Mouse (Mus musculus) cerebellum, postnatal 4 days (tissue): Measurements from ENCODE around the gene Fbxo21.

Source experiments
- DNase-seq, 2 experiments: peaks; one replicate each; pipeline ENCODE4 v3.0.0; 2022; ENCODE audit warnings: low spot score in 2 of 2, mixed read lengths in 1 of 2

Fbxo21 gene

DNA sequence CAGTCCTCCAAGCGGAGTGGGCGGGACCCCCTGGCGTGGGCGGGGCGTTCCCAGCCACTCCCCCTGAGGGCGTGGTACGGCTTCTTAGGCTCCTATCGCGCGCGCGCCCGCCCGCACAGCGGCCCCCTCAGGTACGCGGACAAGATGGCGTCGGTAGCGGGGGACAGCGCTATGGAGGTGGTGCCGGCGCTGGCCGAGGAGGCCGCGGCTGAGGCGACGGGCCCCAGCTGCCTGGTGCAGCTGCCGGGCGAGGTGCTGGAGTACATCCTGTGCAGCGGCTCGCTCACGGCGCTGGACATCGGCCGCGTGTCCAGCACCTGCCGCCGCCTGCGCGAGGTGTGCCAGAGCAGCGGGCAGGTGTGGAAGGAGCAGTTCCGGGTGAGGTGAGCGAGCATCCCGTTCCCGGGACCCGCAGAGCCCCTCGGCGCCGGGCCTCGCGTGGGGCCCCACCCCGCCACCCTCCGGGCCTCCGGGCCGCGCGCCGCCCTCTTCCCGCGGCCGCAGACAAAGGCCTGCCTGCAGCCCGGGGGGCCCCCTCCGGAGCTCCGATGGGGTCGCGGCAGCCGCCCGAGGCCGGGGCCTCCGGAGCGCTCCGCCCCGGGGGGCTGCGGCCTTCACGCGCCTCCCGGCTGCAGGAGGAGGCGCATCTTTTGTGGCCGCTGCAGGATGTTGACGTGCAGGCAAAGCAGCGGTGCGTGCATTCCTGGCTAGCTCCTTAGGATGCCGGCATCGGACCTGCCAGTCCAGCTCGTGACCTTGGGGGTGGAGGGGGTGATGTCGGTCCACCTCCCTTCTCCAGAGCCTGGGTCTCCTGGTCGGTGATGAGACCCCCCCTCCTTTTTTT is at the start of gene Fbxo21:
Gene Fbxo21, plus strand, starts transcription at position 74 of the 844 bp plus-strand sequence.
- DNase-seq: peak; percentile 91 to 96

DNA sequence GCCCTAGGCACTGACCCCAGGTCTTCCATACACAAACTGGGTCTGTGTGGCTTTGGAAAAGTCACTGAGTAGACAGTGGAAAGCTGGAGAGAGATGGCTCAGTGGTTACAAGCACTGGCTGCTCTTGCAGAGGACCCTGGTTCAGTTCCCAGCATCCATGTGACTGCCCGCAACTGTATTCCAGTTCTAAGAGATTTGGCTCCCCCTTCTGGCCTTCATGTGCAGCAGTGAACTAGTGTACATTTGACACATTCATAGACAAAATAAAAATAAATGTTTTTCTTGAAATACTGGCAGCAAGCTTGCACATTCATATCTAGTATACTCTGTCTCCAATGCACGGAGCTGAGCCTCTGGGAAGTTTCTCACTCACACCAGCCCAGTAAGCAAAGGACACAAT is 48.0 kb upstream of the Fbxo21 start:
- DNase-seq: no peak

DNA sequence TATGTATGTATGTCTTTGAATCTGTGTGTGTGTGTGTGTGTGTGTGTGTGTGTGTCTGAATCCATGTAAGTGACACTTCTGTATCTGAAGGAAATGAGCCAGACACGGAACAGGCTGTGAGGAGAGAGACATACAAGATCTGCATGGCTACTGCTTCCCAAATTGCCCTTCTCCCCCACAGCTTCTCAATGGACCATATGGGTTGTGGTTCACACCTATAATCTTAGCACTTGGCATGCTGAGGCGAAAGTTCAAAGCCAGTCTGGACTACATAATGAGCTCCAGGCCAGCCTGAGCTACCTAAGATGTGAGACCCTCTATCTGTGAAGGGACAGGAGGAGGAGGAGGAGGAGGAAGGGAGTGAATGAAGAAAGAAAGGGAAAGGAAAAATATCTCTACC is 44.3 kb upstream of the Fbxo21 start:
- DNase-seq: no peak

DNA sequence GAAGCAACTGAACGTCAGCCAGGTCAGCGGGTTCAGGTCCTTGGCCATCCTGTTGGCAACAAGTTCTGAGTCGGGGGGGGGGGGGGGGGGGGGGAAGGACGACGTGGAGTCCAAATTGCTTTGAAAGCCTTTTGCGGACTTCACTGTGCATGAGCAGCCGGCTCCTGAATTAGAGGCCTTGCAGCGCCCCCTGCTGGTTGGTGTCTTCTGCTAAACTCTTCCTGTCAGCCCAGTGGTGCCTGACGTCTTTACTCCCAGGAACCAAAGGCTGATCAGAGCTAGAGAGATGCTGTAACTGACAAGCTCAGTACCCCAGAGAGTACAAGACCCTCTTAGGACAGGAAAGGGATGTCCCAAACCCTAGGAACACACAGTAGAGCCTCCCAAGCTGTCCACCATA is 43.7 kb upstream of the Fbxo21 start:
- DNase-seq: peak; percentile 91 to 95

DNA sequence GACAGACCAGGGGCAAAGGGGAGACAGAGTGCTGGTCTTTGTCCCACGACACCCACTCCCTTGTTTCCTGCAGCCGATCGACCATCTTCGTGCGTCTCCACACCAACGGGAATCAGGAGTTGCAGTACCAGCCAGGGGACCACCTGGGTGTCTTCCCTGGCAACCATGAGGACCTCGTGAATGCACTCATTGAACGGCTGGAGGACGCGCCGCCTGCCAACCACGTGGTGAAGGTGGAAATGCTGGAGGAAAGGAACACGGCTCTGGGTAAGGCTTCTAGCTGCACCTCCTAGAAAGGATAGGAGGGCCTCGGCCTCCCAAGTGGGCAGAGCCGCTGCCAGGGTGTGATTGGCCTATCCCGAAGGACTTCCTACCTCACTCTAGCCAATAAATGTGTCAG is 40.2 kb upstream of the Fbxo21 start:
- no peak for DNase-seq

DNA sequence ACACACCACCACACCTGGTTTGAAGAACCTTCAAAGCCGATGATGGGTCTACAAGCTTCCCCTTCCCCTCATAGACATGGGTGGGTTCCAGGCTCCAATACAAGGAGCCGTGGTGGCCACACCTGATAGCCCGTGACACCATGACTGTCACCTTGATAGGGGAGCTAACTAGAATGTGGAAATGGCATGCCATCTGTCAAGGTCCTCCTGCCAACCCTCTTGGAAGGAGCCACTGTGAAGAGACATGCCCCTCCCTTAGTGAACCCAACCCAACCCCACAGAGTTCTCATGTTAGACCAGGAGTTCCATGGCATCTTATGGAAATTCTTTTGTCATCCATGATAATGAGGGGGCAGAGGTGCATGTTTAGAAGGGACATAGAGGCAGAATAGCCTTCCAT is 39.3 kb upstream of the Fbxo21 start:
- DNase-seq: no peak

DNA sequence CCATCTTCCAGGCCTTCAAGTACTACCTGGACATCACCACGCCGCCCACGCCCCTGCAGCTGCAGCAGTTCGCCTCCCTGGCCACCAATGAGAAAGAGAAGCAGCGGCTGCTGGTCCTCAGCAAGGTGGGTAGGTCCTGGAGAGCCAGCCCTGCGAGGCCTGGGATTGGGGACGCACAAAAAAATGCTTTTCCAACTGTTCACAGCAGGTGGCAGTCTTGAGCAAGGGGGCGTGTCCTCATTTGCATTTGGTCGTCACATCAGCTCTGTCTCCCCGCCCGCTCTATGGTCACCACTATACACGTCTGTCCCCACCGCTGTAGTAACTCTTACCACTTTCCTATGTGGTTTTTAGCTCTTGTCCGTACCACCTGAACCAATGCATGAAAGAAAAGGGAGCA is 38.3 kb upstream of the Fbxo21 start:
- DNase-seq: peak in 1 of 2 experiments; percentile 52

DNA sequence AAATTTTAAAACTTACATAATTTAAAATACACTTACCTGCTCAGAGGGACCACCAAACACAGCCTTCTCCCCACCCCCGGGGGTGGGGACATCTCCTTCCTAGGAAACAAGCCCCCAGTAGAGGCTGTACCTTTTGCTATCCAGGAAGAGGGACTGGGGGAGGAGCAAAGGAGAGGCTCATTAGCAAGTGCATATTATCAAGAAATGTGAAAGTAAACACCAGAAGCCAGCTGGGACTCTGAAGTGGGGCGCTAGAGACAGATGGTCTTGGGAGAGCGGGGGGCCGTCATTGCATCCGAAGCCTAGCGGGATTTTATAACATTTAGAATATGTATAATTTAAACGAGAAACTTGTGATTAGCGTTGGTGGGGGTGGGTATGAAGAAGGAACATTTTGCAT is 37.1 kb upstream of the Fbxo21 start:
- no peak for DNase-seq

DNA sequence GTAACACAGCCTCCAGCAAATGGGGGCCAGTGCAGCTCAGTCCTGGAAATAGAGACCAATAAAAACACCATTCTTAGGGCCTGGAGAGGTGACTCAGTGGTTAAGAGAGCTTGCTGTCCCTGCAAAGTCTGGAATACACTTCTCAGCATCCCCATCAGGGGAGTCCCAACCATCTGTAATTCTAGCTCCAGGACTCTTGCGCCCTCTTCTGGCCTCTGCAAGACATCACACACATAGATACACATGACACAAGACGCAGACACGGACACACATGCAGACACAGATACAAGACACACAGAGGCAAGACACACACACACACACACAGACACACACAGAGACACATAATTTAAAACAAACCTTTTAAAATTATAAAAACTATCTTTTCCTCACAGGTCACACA is 35.0 kb upstream of the Fbxo21 start:
- DNase-seq: no peak

DNA sequence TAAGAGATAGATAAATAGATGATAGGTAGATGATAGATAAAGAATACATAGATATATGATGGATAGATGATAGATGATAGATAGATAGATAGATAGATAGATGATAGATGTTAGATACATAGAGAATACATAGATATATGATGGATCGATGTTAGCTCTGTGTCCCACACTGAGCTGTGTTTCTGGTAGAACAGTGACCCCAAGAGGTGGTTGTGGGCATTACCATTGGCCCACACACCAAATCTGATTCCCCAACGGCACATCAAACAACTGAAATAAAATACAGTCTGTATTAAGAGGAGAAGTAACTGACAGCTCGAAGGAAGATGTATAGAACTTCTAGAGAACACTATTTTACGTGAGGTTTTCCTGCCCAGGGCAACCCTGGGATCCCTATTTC is 29.9 kb upstream of the Fbxo21 start:
- peak in 1 of 2 experiments; percentile 72 for DNase-seq

DNA sequence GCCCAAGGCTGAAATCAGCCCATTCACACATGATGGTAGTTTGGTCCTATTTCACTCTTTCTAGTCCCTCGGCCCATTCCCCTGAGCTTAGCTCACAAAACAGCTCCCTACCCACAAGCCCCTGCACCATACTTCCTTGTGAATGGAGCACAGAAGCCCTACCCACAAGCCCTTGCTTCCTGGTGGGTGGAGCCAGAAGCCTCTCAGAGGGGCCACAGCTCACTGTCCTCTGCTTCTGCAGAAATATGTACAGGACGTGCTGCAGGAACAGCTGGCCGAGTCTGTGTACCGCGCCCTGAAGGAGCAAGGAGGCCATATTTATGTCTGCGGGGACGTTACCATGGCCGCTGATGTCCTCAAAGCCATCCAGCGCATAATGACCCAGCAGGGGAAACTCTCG is 27.1 kb upstream of the Fbxo21 start:
- no peak for DNase-seq

DNA sequence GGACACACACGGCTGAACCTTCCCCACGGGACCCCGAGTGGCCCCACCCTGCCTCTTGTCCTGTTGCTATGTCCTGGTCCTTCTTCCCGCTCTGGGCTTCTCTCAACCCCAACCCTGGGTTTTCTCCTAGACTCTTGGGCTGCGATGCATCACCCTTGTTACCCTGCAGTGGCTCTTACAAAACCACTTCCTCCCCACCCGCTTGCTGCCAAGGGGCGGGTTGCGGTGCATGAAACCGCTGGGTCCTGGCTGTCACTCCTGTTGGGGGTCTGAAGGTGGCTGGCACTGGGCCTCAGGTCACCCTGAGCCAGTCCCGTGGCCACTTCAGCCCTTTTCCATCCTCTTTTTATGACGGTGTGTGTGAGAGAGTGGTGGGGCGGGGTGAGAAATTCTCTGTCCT is 22.6 kb upstream of the Fbxo21 start:
- no peak for DNase-seq

DNA sequence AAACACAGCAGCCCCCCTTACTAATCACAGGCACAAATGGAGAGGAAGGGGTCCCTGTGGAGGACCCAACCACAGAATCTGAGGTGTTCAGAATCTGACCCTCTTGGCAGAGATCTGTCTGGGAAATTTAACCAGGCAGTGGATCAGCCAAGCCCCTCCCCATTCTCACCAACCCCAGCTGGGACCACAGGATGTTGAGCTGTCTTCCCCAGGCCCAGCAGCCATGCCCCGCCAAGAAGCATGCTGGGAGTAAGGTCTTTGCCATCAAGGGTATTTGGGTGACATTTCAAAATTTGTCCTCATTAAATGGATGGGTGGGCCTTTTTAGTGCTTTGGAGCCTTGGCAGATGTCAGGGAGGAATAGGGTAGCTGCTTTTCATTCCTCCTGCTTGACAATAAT is 22.1 kb upstream of the Fbxo21 start:
- DNase-seq: no peak

DNA sequence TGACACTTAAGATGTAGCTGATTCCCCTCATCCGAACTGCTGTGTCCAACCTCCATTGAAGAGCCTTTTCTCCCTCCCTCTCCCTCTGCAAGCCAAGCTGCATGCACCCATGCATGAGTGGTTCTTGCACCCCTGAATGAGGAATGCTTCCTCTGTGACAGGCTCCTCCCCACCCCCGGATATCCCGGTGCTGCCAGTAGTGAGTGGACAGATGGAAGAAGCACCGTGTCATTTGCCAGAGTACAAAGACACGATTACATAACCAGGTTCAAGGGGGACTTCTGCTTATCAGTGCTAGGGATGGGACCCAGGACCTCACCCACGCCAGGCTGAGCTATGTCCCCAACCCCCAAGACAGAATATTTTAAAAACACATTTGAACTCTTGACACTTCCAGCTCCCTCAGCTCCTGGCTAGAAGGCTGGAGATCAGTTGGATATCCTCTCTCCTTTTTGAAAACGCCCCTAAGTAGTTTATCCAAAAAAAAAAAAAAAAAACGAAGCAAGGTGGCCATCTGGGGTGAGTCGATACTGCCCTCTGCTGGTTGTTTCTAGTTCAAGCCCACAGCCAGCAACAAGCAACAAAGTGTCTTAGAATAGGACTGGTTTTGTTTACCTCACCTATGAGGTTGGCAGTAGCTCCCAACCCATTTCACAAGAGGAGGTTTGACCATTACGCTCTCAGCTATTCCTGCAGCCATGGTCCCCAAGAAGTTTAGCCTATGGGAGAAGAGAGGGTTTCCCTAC is 20.7 kb upstream of the Fbxo21 start:
- DNase-seq: no peak

DNA sequence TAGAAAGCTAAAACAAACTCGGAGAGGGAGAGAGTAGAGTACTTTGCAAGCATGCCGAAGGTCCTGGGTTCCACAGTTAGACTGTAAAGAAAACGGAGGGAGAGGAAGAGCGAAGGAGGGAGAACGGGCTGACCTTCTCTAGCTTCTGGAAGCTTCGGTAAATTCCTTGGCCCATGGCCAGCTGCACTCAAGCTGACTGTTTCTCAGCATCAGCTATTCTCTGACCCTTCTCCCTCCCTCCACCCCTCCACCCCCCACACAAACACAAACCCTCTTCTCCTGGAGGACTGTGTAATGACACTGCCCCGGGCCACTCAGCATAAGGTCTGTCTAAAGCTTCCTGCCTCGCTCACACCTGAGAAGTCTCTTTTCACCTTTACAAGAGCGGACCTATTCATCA is 11.8 kb upstream of the Fbxo21 start:
- no peak for DNase-seq

DNA sequence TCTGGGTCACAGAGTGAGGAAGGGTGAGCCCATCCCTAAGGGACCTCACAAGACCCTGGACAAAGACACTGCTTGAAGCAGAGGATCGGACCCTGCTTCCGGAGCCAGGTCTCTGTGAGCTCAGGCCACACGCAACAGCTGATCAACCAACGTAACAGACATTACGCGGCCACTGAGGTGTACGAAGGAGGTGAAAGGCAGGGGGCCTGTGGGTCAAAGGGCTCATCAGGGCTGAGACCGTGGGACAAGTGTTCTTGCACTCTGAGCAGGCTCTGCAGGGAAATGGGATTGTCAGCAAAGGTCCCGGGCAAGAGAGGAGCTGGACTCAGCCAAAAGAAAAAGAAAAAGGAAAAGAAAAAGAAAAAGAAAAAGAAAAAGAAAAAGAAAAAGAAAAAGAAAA is 9.6 kb upstream of the Fbxo21 start:
- no peak for DNase-seq

DNA sequence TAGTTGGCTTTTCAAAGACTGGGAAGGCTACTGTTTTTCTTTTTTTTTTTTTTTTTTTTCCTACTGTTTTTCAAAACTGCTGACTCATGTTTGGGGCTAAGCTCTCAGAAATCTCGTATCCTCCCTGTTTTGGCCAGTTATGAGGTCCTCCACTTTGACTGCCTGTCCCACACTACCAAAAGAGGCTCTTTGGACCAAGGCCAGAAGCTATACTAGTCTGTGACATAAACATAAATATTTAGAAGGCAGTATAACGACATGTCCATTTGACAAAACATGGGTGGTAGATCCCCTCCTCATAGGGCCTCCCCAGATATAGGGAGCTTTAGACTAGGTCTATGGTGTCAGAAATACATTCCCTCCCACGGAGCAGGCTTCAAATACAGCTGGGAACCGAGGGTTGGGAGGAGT is 8.9 kb upstream of the Fbxo21 start:
- no peak for DNase-seq

DNA sequence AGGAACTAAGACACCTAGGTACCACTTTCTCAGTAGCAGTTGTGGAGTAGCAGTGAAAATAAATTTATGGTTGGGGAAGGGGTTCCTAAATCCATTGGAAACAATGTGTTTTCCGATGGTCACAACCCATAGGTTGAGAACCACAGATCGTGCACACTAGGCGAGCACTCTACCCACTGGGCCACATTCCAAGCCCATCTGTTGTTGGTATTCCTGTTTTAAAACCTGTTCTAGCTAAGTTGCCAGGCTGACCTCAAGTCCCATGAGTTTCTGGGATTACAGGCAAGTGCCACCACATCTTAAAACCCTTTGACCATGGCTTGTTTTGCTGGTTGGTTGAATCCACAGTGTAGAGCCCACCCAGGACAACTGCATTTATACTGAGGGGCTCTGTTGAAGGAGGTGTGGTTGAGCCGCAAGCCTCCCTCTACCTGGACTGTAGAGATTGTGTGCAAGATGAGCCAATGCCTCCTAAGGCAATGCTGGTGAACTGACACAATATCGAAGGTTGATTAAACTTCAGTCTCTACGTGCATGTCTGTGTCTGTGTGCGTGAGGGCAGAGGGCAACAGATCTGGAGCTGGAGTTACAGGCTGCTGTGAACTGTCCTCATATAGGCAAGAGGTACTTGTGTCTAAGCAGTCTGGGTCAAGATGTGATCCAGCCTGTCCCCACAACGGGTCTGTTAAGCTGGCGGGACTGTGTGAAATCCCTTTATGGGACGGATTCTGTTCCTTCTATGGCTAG is 6.7 kb upstream of the Fbxo21 start:
- no peak for DNase-seq

DNA sequence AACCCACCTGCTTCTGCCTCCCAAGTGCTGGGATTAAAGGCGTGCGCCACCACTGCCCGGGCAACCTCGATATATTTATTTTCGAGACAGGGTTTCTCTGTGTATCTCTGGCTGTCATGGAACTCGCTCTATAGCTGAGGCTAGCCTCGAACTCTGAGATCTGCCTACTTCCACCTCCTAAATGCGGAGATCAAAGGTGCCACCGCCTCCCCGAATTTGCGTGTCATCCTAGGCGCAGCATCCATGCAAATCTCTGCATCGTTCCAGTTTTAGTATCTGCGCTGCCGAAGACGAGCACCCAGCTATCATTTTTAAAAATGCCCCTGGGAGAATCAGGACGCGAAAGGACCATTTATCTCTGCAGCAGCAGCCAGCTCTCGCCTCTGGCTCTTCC is 270 bp upstream of the Fbxo21 start:
- DNase-seq: no peak

DNA sequence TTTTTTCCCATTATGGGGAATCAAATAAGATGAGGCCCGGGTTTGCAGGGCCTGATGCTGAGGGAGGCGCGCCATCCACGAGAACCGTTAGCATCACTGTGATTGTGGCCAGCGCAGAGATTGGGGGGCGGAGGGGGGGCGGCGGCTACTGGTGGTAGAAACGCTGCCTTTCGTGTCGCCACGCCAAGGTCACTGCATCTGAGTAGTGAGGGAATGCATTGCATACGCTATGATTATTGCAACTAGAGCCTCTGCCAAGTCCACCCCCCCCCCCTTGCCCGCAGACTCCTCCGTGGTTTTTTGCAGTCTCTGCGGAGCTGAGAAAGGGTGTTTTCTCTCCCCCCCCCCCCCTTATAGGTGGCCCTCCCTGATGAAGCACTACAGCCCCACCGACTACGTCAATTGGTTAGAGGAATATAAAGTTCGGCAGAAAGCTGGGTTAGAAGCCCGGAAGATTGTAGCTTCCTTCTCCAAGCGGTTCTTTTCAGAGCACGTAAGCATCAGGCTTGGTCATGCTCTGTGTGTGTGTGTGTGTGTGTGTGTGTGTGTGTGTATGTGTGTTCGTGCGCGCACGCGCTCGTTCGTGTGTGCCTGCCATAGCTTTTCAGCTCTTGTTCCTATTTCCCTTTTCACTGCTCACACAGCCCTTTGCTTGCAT is 1.1 kb downstream of the Fbxo21 start:
- no peak for DNase-seq

DNA sequence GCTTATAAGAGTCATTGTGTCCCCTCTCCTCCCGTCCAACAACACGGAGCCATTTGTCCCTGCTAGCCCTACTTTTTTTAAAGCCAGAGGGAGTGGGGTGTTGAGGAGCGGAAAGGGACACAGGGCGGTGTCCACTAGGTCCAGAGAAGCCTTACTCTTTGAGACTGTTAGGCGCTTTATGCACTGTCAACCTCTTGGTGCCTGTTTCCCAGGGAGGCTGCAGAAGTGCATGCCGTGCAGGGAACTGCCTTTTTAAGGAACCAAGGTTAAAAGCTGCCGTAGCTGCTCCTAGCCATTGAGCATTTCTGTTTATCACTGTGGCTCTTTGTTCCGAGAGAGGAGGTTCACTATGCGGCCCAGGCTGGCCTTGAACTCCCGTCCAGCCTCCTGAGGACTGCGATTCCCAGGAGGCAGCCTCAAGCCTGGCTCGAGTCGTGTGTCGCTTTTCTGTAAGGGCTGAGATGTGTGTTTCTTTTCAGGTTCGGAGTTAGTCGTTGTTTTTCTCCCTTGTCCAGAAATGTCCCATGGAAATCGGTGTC is 1.7 kb downstream of the Fbxo21 start:
- no peak for DNase-seq

DNA sequence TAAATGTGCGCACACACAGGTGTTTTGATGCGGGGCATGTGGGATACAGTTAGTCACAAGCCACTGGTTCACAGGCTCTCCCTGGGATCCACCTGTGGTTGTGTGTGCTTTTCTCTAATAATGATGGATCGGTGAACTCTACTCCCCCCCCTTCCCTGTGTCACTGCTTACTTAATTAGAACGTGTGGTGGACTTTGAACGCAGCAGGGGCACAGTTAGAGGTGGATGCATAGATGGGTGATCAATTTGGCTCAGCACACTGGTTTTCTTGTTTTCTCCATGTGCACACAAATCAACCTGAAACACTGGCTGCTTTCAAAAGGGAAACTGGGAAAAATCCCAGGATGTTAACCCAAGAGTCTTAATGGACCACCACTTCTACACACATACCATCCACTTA is 2.6 kb downstream of the Fbxo21 start:
- no peak for DNase-seq
